Mouse (Mus musculus) kidney, adult 2 months (tissue): ENCODE results near the gene Fnip2.
A peak's percentile ranks its signal among the peaks of the same experiment; 100 is the strongest.

ENCODE experiments used
- CTCF ChIP-seq: fragments of 200-500 bp; conservative IDR thresholded peaks from 2 replicates; pipeline ENCODE4 v1.5.1; 2011; ENCODE audit warnings: low read depth, mild to moderate bottlenecking, control low read depth, low read length, moderate library complexity, mixed read lengths; ENCODE audit not compliant: insufficient read depth, insufficient read length
- POLR2A ChIP-seq: fragments of 200-500 bp; IDR thresholded peaks from one replicate; pipeline ENCODE4 v1.6.1; 2011; ENCODE audit warnings: low read depth, low read length, control low read depth

DNA sequence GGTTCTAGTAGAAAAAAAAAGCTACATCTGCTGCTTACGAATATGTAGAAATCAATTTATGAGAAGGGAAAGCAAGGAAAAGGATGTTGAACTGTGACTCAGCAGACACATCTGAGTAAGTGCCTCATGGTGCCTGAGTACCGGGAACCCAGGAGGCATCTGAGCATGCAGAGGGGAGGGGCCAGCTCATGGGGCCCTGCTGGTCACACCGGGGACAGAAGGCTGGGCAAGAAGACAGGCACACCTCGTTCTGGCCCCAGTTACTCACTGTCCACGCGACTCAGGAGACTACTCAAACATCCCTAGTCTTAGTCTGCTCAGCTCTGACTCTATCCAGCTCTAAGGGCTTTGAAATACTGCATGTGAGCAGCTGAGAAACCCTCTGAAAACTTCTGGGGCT, 25.0 kb downstream of the Fnip2 start:
- no peak for TF ChIP-seq POLR2A
- 0 out of 2 replicates have a peak, but pooled peaks have one; percentile 20 for TF ChIP-seq CTCF
